Mouse (Mus musculus) E14TG2a.4 (cell line): ENCODE measurements around the gene Gtdc1.
"Not testable (repeated sequence)": the region's sequence is repeated elsewhere in the genome, so short reads cannot be mapped to it uniquely, and the experiment has no call there.

ENCODE experiments used
- H3K27me3 ChIP-seq: 2 replicates; pipeline ENCODE4 v1.6.1; 2014; ENCODE audit warnings: low read length, control low read depth; ENCODE audit not compliant: insufficient read depth
- H3K36me3 ChIP-seq: 2 replicates; pipeline ENCODE4 v1.6.1; 2014; ENCODE audit warnings: low read length, control low read depth; ENCODE audit not compliant: insufficient read depth
- H3K4me1 ChIP-seq: replicated peaks from 2 replicates; pipeline ENCODE4 v1.6.1; 2014; ENCODE audit warnings: low read depth, low read length, control low read depth
- H3K4me3 ChIP-seq: replicated peaks from 2 replicates; pipeline ENCODE4 v1.5.1; 2014; ENCODE audit warnings: mild to moderate bottlenecking, low read length
- H3K9me3 ChIP-seq: 2 replicates; pipeline ENCODE4 v1.6.1; 2014; ENCODE audit warnings: low read length, control low read depth
- CTCF ChIP-seq: conservative IDR thresholded peaks from 2 replicates; pipeline ENCODE4 v1.5.1; 2014; ENCODE audit warnings: low read length
- NANOG ChIP-seq: IDR thresholded peaks from 2 replicates; pipeline ENCODE4 v1.6.1; 2014; ENCODE audit warnings: borderline replicate concordance, low read length, mixed read lengths
- POU5F1 ChIP-seq: IDR thresholded peaks from 2 replicates; pipeline ENCODE4 v1.6.1; 2014; ENCODE audit warnings: low read length, borderline replicate concordance

Gene Gtdc1

DNA sequence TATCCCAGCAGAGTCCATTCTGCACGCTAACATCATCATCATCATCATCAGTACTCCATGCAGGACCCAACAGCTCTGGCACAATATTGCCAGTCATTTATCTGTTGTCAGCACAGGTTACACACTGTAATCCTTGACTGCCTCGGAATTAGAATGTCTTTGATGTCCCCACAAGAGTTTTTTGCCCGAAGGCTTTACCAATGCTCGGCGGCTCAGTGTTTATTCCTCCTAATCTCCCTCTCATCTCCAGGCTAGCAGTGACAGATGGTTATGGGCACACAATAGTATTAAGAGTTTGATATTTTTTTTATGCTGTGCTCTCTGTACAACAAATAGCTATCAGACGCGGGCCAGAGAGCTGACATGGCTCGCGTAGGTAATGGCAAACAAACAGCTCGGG, 294.9 kb downstream of the Gtdc1 start:
- H3K36me3 ChIP-seq: no peaks in the 10 kb centered on the region
- H3K4me1 ChIP-seq: peaks cover 12% of the 10 kb centered on the region
- TF ChIP-seq CTCF (no peak), NANOG (no peak), POU5F1 (no peak)
- no peaks in the 10 kb centered on the region for H3K27me3 ChIP-seq
- no peaks in the 10 kb centered on the region for H3K9me3 ChIP-seq
- no peak overlapping the region for H3K4me3 ChIP-seq

DNA sequence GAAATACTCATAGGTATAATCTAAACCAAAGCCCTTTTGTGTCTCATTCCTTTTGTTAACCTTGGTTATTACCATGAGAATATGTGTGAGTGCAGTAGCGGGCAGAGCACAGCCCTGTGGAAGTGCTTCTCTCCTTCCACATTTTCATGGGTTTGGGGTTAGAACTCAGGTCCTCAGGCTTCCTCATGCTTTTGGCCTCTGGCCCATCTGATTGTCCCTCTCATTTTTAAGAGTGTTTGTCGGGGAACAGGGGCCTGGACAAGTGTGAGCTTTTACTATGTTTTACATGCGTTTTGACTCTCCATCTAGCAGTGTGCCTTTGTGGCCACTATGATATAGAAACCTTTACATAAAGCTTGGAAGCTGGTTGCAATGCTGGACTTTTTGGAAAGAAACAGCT, 296.4 kb downstream of the Gtdc1 start:
- TF ChIP-seq NANOG: no peak
- TF ChIP-seq POU5F1: no peak
- no peak for TF ChIP-seq CTCF
- Histone ChIP-seq H3K9me3 (no peaks in the 10 kb centered on the region), H3K4me3 (no peak overlapping the region), H3K27me3 (no peaks in the 10 kb centered on the region), H3K36me3 (no peaks in the 10 kb centered on the region), H3K4me1 (peaks cover 12% of the 10 kb centered on the region)

DNA sequence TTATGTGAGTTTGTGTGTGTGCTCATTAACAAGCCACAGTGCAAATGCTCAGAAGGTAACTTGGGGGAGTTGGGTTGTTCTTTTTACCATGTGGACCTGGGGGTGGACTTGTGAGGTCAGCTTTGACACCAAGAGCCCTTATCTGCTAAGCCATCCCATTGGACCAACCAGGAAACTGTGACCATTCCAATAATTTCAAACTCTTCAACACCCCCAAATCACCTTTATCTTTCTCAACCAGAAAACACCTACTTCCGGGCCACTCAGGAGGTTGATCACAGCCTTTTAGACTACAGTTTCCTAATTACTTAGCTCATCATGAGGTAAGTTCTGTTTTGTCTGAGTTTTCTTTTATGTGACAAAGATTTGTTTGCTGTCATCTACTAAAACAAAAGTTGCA, 298.7 kb downstream of the Gtdc1 start:
- Histone ChIP-seq H3K27me3 (no peaks in the 10 kb centered on the region), H3K9me3 (no peaks in the 10 kb centered on the region), H3K4me3 (no peak overlapping the region), H3K4me1 (peaks cover 12% of the 10 kb centered on the region), H3K36me3 (no peaks in the 10 kb centered on the region)
- no peak for TF ChIP-seq NANOG
- TF ChIP-seq CTCF: no peak
- no peak for TF ChIP-seq POU5F1

DNA sequence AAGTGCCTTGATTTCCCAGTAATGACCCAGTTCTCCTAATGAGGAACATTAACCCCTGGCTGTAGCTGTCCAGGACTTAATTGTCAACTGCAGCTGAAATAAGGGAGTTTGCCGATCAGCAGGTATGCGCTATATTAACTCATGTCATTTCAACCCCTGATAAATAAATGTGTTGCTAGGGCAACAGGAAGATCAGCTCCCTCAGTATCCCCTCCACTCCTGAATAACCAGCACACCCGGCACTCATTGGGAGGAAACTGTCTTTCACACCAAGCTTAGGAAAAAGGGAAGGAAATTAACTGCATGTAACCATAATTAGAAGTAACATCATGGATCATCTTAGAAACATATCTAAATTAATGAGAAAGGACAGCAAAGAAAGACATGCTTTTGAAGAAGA, 302.3 kb downstream of the Gtdc1 start:
- Histone ChIP-seq H3K9me3 (no peaks in the 10 kb centered on the region), H3K4me1 (0 out of 2 replicates have a peak, but pooled peaks cover under 1% of the 10 kb centered on the region), H3K4me3 (no peak overlapping the region), H3K27me3 (no peaks in the 10 kb centered on the region), H3K36me3 (no peaks in the 10 kb centered on the region)
- TF ChIP-seq NANOG: no peak
- no peak for TF ChIP-seq CTCF
- no peak for TF ChIP-seq POU5F1

DNA sequence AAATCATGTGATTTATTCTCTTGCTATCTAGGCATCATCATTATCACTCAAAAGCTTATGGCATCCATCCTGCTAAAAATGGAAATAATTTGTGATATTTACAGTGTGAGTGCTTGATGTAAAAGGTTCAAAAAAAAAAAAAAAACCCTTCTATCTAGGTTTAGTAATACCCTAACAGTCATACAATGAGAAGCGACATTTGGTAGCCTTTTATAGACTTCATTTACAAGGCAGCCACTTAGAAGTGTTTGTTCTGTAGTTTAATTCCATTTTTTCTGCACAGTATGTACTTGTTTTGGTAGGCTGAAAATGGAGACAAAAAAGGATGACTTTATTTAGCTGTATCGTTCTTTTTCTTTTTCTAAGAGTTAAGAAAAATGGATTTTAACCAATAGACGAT, 305.0 kb downstream of the Gtdc1 start:
- TF ChIP-seq NANOG: no peak
- no peak for TF ChIP-seq POU5F1
- TF ChIP-seq CTCF: no peak
- H3K4me3 ChIP-seq: no peak overlapping the region
- H3K27me3 ChIP-seq: no peaks in the 10 kb centered on the region
- H3K9me3 ChIP-seq: no peaks in the 10 kb centered on the region
- no peaks in the 10 kb centered on the region for H3K4me1 ChIP-seq
- no peaks in the 10 kb centered on the region for H3K36me3 ChIP-seq

DNA sequence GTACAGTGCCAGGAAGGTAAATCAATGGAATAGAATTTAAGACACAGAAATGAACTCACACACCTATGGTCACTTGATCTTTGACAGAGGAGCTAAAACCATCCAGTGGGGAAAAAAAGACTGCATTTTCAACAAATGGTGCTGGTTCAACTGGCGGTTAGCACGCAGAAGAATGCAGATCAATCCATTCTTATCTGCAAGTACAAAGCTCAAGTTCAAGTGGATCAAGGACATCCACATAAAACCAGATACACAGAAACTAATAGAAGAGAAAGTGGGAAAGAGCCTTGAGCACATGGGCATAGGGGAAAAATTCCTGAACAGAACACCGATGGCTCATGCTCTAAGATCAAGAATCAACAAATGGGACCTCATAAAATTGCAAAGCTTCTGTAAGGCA, 327.8 kb downstream of the Gtdc1 start:
- not testable (repeated sequence) for H3K27me3 ChIP-seq, H3K4me3 ChIP-seq, H3K36me3 ChIP-seq, H3K4me1 ChIP-seq, H3K9me3 ChIP-seq

DNA sequence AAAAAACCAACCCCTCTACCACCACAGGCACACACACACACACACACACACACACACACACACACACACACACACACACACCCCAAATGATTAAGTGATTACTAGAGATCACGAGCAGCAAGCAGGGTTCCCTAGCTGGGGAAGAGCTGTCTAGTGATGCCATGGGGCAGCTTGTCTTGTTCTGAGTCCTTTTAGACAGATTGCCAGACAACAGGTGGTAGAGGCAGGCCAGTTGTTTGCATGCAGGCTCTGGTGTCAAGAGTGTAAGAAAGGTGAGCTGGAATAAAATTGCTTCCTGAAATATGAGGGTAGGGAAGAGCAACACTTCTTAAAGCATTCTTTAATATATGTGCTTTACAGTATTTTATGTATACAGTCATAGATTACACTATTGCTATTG, 333.2 kb downstream of the Gtdc1 start:
- H3K36me3 ChIP-seq: no peaks in the 10 kb centered on the region
- H3K4me1 ChIP-seq: no peaks in the 10 kb centered on the region
- no peaks in the 10 kb centered on the region for H3K27me3 ChIP-seq
- TF ChIP-seq NANOG (no peak), CTCF (no peak), POU5F1 (no peak)
- no peaks in the 10 kb centered on the region for H3K9me3 ChIP-seq
- H3K4me3 ChIP-seq: no peak overlapping the region

DNA sequence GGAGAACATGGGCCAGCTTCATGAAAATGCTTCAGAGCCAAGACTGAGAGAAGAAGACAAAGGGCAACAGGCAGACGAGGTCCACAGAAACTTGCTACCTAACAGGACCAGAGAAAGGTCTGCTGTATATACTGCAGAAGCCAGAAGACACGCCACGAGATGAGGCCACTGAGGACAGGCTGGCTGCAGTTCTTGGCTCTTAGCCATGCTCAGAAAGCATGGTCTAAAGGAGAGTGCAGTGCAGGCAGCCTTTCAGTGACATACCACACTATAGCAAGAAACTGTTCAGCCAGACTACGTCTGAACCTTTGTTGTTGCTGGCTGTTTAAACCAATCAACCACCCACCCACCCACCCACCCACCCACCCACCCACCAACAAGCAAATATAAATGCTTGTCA, 336.6 kb downstream of the Gtdc1 start:
- H3K9me3 ChIP-seq: no peaks in the 10 kb centered on the region

DNA sequence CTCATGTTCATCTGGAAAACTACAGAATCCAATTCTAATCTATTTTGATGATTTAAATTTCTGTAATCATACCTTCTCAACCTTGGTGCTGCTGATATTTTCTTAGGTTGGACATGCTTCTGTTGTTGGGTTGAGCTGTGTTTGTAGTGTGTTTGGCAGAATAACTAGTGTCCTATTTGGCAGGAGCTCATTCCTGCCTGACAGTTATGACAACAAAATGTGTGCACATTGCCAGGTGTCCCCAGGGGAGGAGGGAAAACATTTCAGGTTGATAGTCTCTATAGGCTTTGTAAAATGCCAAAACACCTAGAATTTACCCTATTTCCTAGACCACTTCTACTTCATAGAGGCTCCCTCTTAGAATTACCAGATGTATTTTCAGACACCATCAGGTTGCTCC, 343.4 kb downstream of the Gtdc1 start:
- no peaks in the 10 kb centered on the region for H3K4me1 ChIP-seq
- H3K4me3 ChIP-seq: no peak overlapping the region
- H3K9me3 ChIP-seq: peaks cover 6% of the 10 kb centered on the region; the same call in 1 of the 2 replicates
- no peaks in the 10 kb centered on the region for H3K27me3 ChIP-seq
- H3K36me3 ChIP-seq: no peaks in the 10 kb centered on the region
- no peak for TF ChIP-seq NANOG
- TF ChIP-seq POU5F1: no peak
- no peak for TF ChIP-seq CTCF

More for the DNA sequence above, 336.6 kb downstream of the Gtdc1 start:
- Histone ChIP-seq H3K36me3 (no peaks in the 10 kb centered on the region), H3K27me3 (no peaks in the 10 kb centered on the region), H3K4me3 (no peak overlapping the region), H3K4me1 (no peaks in the 10 kb centered on the region)
- no peak for TF ChIP-seq CTCF
- TF ChIP-seq POU5F1: no peak
- TF ChIP-seq NANOG: no peak

DNA sequence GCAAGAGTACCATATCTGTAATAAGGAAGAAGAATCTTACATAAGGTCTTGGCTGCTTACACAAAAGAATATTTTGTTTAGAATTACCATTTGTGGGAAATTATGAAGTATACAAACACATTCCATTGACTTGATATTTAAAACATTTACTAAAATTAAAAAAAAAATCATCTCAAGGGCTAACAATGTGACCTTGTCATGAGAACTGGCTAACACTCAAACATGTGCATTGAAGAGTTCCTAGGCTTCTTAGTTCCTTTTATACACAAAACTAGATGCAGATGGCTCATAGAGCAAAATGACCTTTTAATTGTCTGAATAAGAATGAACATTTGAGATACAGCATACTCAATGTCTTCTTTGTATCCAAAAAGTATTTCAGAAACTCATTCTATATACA, 344.0 kb downstream of the Gtdc1 start:
- TF ChIP-seq NANOG: no peak
- TF ChIP-seq POU5F1: no peak
- TF ChIP-seq CTCF: no peak
- Histone ChIP-seq H3K36me3 (no peaks in the 10 kb centered on the region), H3K9me3 (peaks cover 6% of the 10 kb centered on the region; the same call in 1 of the 2 replicates), H3K27me3 (no peaks in the 10 kb centered on the region), H3K4me3 (no peak overlapping the region), H3K4me1 (no peaks in the 10 kb centered on the region)
